Mouse (Mus musculus) limb, embryonic 14.5 days (tissue): ENCODE measurements at regions not wholly inside any gene's neighbourhood (a gene's known extent, or its start where the extent isn't known, plus 50 kb on each side); places are given as distances from the start of the nearest gene placed in this dataset.

ENCODE experiments used
- ATAC-seq: fragments of 200-750 bp; cut with Nextera tagmentation; 2 replicates; pipeline ENCODE4 v1.8.0; 2017; ENCODE audit warnings: low read depth, moderate number of reproducible peaks, moderate TSS enrichment; ENCODE audit not compliant: low FRiP score
- DNase-seq: peaks from one replicate; pipeline ENCODE4 v3.0.0-alpha.2; 2015; ENCODE audit warnings: low spot score
- H3K27ac ChIP-seq: fragments of 300-500 bp; sonication (generic); replicated peaks from 2 replicates; pipeline ENCODE4 v1.5.1; 2014; ENCODE audit warnings: low read depth, mild to moderate bottlenecking, low read length, moderate library complexity, mixed read lengths
- H3K27me3 ChIP-seq: fragments of 300-500 bp; sonication (generic); 2 replicates; pipeline ENCODE4 v1.6.1; 2014; ENCODE audit warnings: low read length, mixed read lengths; ENCODE audit not compliant: control insufficient read depth, insufficient read depth
- H3K36me3 ChIP-seq: fragments of 300-500 bp; sonication (generic); 2 replicates; pipeline ENCODE4 v1.6.1; 2014; ENCODE audit warnings: mild to moderate bottlenecking, low read length, moderate library complexity, mixed read lengths; ENCODE audit not compliant: control insufficient read depth, insufficient read depth
- H3K4me1 ChIP-seq: fragments of 300-500 bp; sonication (generic); 2 replicates; pipeline ENCODE4 v1.6.1; 2014; ENCODE audit warnings: antibody characterized with exemption, low read length, mixed read lengths; ENCODE audit not compliant: control insufficient read depth, insufficient read depth
- H3K4me2 ChIP-seq: fragments of 300-500 bp; sonication (generic); replicated peaks from 2 replicates; pipeline ENCODE4 v1.6.1; 2014; ENCODE audit warnings: low read depth, mild to moderate bottlenecking, low read length, moderate library complexity; ENCODE audit not compliant: severe bottlenecking
- H3K4me3 ChIP-seq: fragments of 300-500 bp; sonication (generic); replicated peaks from 2 replicates; pipeline ENCODE4 v1.5.1; 2014; ENCODE audit warnings: low read length
- H3K9ac ChIP-seq: fragments of 300-500 bp; sonication (generic); 2 replicates; pipeline ENCODE4 v1.6.1; 2014; ENCODE audit warnings: mild to moderate bottlenecking, low read depth, low read length, moderate library complexity; ENCODE audit not compliant: severe bottlenecking
- H3K9me3 ChIP-seq: fragments of 300-500 bp; sonication (generic); 2 replicates; pipeline ENCODE4 v1.6.1; 2016; ENCODE audit warnings: low read length; ENCODE audit not compliant: control insufficient read depth
- POLR2A ChIP-seq: fragments of 200-500 bp; IDR thresholded peaks from 2 replicates; pipeline ENCODE4 v1.8.0; 2012; ENCODE audit warnings: inconsistent platforms, mild to moderate bottlenecking, moderate library complexity, borderline replicate concordance; ENCODE audit not compliant: insufficient read depth, insufficient read length; ENCODE audit errors: extremely low read depth
- WGBS: fragments of 180-500 bp; shearing (Covaris S2); extraction: QIAGEN DNeasy Blood & Tissue Kit; methylation state at CpG from one replicate; pipeline ENCODE4 v1.1.7; 2014; 5-methylcytosine and 5-hydroxymethylcytosine counted together

- DNase-seq = no peak
- no peak for ATAC-seq
- H3K9ac ChIP-seq = no peak overlapping the region
- TF ChIP-seq POLR2A = no peak
- no peaks in the 10 kb centered on the region for H3K9me3 ChIP-seq
- H3K4me1 ChIP-seq = peaks cover 22% of the 10 kb centered on the region
- H3K4me3 ChIP-seq = no peak overlapping the region
- 49% methylated on average over 2 of the region's 2 CpGs for WGBS
- H3K36me3 ChIP-seq = no peaks in the 10 kb centered on the region
- H3K27ac ChIP-seq = 0 out of 2 replicates have a peak overlapping the region, but pooled peaks have one; percentile 13
- H3K27me3 ChIP-seq = no peaks in the 10 kb centered on the region
- H3K4me2 ChIP-seq = no peak overlapping the region
Observed at GRCm38 (mm10) chr9:79520498-79520897, 198.1 kb downstream of the Col12a1 start.

GRCm38 (mm10) chr9:79523054-79523453 lies 195.6 kb downstream of the Col12a1 start:
- TF ChIP-seq POLR2A = no peak
- Histone ChIP-seq H3K4me2 (no peak overlapping the region), H3K27me3 (no peaks in the 10 kb centered on the region), H3K9me3 (no peaks in the 10 kb centered on the region), H3K4me3 (no peak overlapping the region), H3K36me3 (no peaks in the 10 kb centered on the region), H3K4me1 (peaks cover 22% of the 10 kb centered on the region), H3K27ac (no peak overlapping the region), H3K9ac (no peak overlapping the region)
- DNase-seq (peak; percentile 39), ATAC-seq (no peak)
- 71% methylated on average over 4 of the region's 4 CpGs for WGBS

GRCm38 (mm10) chr9:79525000-79525399 lies 193.6 kb downstream of the Col12a1 start:
- no peak for DNase-seq

GRCm38 (mm10) chr9:79526390-79526789 lies 192.2 kb downstream of the Col12a1 start:
- Histone ChIP-seq H3K27ac (no peak overlapping the region), H3K9me3 (no peaks in the 10 kb centered on the region), H3K36me3 (no peaks in the 10 kb centered on the region), H3K27me3 (no peaks in the 10 kb centered on the region), H3K4me1 (peaks cover 17% of the 10 kb centered on the region; the same call in 1 of the 2 replicates), H3K9ac (no peak overlapping the region), H3K4me2 (no peak overlapping the region), H3K4me3 (no peak overlapping the region)
- no peak for TF ChIP-seq POLR2A
- no peak; the same call in 1 of the 2 replicates for ATAC-seq
- 62% methylated on average over 6 of the region's 6 CpGs for WGBS
- DNase-seq = no peak

More at GRCm38 (mm10) chr9:79525000-79525399, 193.6 kb downstream of the Col12a1 start:
- Histone ChIP-seq H3K36me3 (no peaks in the 10 kb centered on the region), H3K4me2 (no peak overlapping the region), H3K27me3 (no peaks in the 10 kb centered on the region), H3K27ac (no peak overlapping the region), H3K4me3 (no peak overlapping the region), H3K9me3 (no peaks in the 10 kb centered on the region), H3K4me1 (peaks cover 22% of the 10 kb centered on the region), H3K9ac (no peak overlapping the region)
- no peak for ATAC-seq
- no peak for TF ChIP-seq POLR2A

- 80% methylated on average over 3 of the region's 3 CpGs for WGBS
- TF ChIP-seq POLR2A = no peak
- Histone ChIP-seq H3K9ac (no peak overlapping the region), H3K9me3 (no peaks in the 10 kb centered on the region), H3K4me2 (no peak overlapping the region), H3K4me3 (no peak overlapping the region), H3K27ac (no peak overlapping the region), H3K36me3 (no peaks in the 10 kb centered on the region), H3K4me1 (peaks cover 13% of the 10 kb centered on the region; the same call in 1 of the 2 replicates), H3K27me3 (no peaks in the 10 kb centered on the region)
- DNase-seq (no peak), ATAC-seq (no peak)
Observed at GRCm38 (mm10) chr9:79527331-79527730, 191.3 kb downstream of the Col12a1 start.
